Mouse (Mus musculus) midbrain, embryonic 15.5 days (tissue): ENCODE data around the gene Cd70. TPM values are rescaled to one million over a fixed set of nuclear protein-coding genes. Genes with fewer than 3 reads are reported as not detected.

ENCODE experiments used
- ATAC-seq: fragments of 200-750 bp; cut with Nextera tagmentation; replicated peaks from 2 replicates; pipeline ENCODE4 v1.8.0; 2017; ENCODE audit warnings: moderate TSS enrichment
- H3K27ac ChIP-seq: fragments of 300-500 bp; sonication (generic); 2 replicates; pipeline ENCODE4 v1.5.1; 2015; ENCODE audit warnings: mild to moderate bottlenecking, inconsistent platforms
- H3K27me3 ChIP-seq: fragments of 300-500 bp; sonication (generic); replicated peaks from 2 replicates; pipeline ENCODE4 v1.6.1; 2015; ENCODE audit warnings: inconsistent platforms
- H3K36me3 ChIP-seq: fragments of 300-500 bp; sonication (generic); replicated peaks from 2 replicates; pipeline ENCODE4 v1.6.1; 2015; ENCODE audit warnings: inconsistent platforms
- H3K4me1 ChIP-seq: fragments of 300-500 bp; sonication (generic); 2 replicates; pipeline ENCODE4 v1.6.1; 2015; ENCODE audit warnings: inconsistent platforms
- H3K4me2 ChIP-seq: fragments of 300-500 bp; sonication (generic); 2 replicates; pipeline ENCODE4 v1.6.1; 2015; ENCODE audit warnings: inconsistent platforms, mild to moderate bottlenecking, moderate library complexity
- H3K4me3 ChIP-seq: fragments of 300-500 bp; sonication (generic); 2 replicates; pipeline ENCODE4 v1.5.1; 2015; ENCODE audit warnings: mild to moderate bottlenecking, inconsistent platforms
- H3K9ac ChIP-seq: fragments of 300-500 bp; sonication (generic); 2 replicates; pipeline ENCODE4 v1.6.1; 2015; ENCODE audit warnings: mild to moderate bottlenecking, inconsistent platforms
- H3K9me3 ChIP-seq: fragments of 300-500 bp; sonication (generic); 2 replicates; pipeline ENCODE4 v1.6.1; 2016; ENCODE audit warnings: inconsistent platforms
- WGBS: fragments of 180-500 bp; shearing (Covaris S2); methylation state at CpG from one replicate; pipeline ENCODE4 v1.1.7; 2015; ENCODE audit warnings: mixed read lengths; 5-methylcytosine and 5-hydroxymethylcytosine counted together
- polyA plus RNA-seq: library from polyadenylated mRNA; unstranded; fragments of >200 nt; fragmentation: Nextera tagmentation; extraction: Ambion mirVana; gene quantifications from 2 replicates; pipeline ENCODE4 v1.2.1, GENCODE M21; 2015

Gene Cd70
- polyA plus RNA-seq, 1 experiment from 2014 or later: 1.2 TPM

- no peak overlapping the region for H3K4me2 ChIP-seq
- no peaks in the 10 kb centered on the region for H3K9me3 ChIP-seq
- no peak overlapping the region for H3K27ac ChIP-seq
- 65% methylated on average over 3 of the region's 3 CpGs for WGBS
- H3K4me3 ChIP-seq: no peak overlapping the region
- H3K4me1 ChIP-seq: no peaks in the 10 kb centered on the region
- no peaks in the 10 kb centered on the region for H3K27me3 ChIP-seq
- ATAC-seq: no peak
- H3K36me3 ChIP-seq: no peaks in the 10 kb centered on the region
- H3K9ac ChIP-seq: no peak overlapping the region
These were observed 23.5 kb downstream of the Cd70 start for GRCm38 (mm10) chr17:57125853-57126622.

GRCm38 (mm10) chr17:57124792-57125191 is 24.8 kb downstream of the Cd70 start:
- no peak overlapping the region for H3K27ac ChIP-seq
- no peaks in the 10 kb centered on the region for H3K27me3 ChIP-seq
- H3K4me2 ChIP-seq: no peak overlapping the region
- WGBS: 85% methylated on average over 4 of the region's 4 CpGs
- H3K36me3 ChIP-seq: no peaks in the 10 kb centered on the region
- ATAC-seq: no peak
- H3K4me3 ChIP-seq: no peak overlapping the region
- H3K4me1 ChIP-seq: no peaks in the 10 kb centered on the region
- H3K9ac ChIP-seq: no peak overlapping the region
- no peaks in the 10 kb centered on the region for H3K9me3 ChIP-seq

GRCm38 (mm10) chr17:57123192-57124118 is 26.1 kb downstream of the Cd70 start:
- H3K4me3 ChIP-seq: no peak overlapping the region
- no peak overlapping the region for H3K9ac ChIP-seq
- H3K27me3 ChIP-seq: no peaks in the 10 kb centered on the region
- H3K4me2 ChIP-seq: no peak overlapping the region
- WGBS: 87% methylated on average over 11 of the region's 11 CpGs
- H3K36me3 ChIP-seq: no peaks in the 10 kb centered on the region
- no peak for ATAC-seq
- no peak overlapping the region for H3K27ac ChIP-seq
- no peaks in the 10 kb centered on the region for H3K4me1 ChIP-seq
- no peaks in the 10 kb centered on the region for H3K9me3 ChIP-seq

- H3K27ac ChIP-seq: no peak overlapping the region
- H3K36me3 ChIP-seq: no peaks in the 10 kb centered on the region
- H3K27me3 ChIP-seq: no peaks in the 10 kb centered on the region
- no peak overlapping the region for H3K9ac ChIP-seq
- no peak overlapping the region for H3K4me3 ChIP-seq
- no peak overlapping the region for H3K4me2 ChIP-seq
- no peaks in the 10 kb centered on the region for H3K4me1 ChIP-seq
- WGBS: 89% methylated on average over 2 of the region's 2 CpGs
- ATAC-seq: no peak
- no peaks in the 10 kb centered on the region for H3K9me3 ChIP-seq
These were observed 27.7 kb downstream of the Cd70 start for GRCm38 (mm10) chr17:57121856-57122255.

GRCm38 (mm10) chr17:57118524-57119349 is 30.8 kb downstream of the Cd70 start:
- Histone ChIP-seq H3K4me3 (no peak overlapping the region), H3K4me1 (no peaks in the 10 kb centered on the region), H3K9ac (no peak overlapping the region), H3K27ac (no peak overlapping the region), H3K36me3 (no peaks in the 10 kb centered on the region), H3K27me3 (no peaks in the 10 kb centered on the region), H3K9me3 (no peaks in the 10 kb centered on the region), H3K4me2 (no peak overlapping the region)
- ATAC-seq: no peak; the same call in 1 of the 2 replicates
- 2% methylated on average over 11 of the region's 11 CpGs for WGBS

- Histone ChIP-seq H3K9ac (no peak overlapping the region), H3K4me2 (no peak overlapping the region), H3K27ac (no peak overlapping the region), H3K36me3 (no peaks in the 10 kb centered on the region), H3K4me1 (no peaks in the 10 kb centered on the region), H3K9me3 (no peaks in the 10 kb centered on the region), H3K4me3 (no peak overlapping the region), H3K27me3 (no peaks in the 10 kb centered on the region)
- no peak for ATAC-seq
- 77% methylated on average over 2 of the region's 2 CpGs for WGBS
These were observed 32.8 kb downstream of the Cd70 start for GRCm38 (mm10) chr17:57116801-57117200.

- Histone ChIP-seq H3K27me3 (no peaks in the 10 kb centered on the region), H3K4me2 (no peak overlapping the region), H3K4me3 (no peak overlapping the region), H3K9ac (no peak overlapping the region), H3K9me3 (no peaks in the 10 kb centered on the region), H3K36me3 (no peaks in the 10 kb centered on the region), H3K27ac (no peak overlapping the region), H3K4me1 (no peaks in the 10 kb centered on the region)
- no peak for ATAC-seq
- WGBS: 89% methylated on average over 10 of the region's 10 CpGs
These were observed 36.7 kb downstream of the Cd70 start for GRCm38 (mm10) chr17:57112768-57113474.

- no peak overlapping the region for H3K4me2 ChIP-seq
- WGBS: 92% methylated on average over 1 of the region's 1 CpGs
- no peak overlapping the region for H3K9ac ChIP-seq
- H3K9me3 ChIP-seq: no peaks in the 10 kb centered on the region
- ATAC-seq: no peak
- H3K4me3 ChIP-seq: no peak overlapping the region
- H3K36me3 ChIP-seq: no peaks in the 10 kb centered on the region
- peaks cover 11% of the 10 kb centered on the region for H3K4me1 ChIP-seq
- no peak overlapping the region for H3K27ac ChIP-seq
- no peaks in the 10 kb centered on the region for H3K27me3 ChIP-seq
These were observed 39.6 kb downstream of the Cd70 start for GRCm38 (mm10) chr17:57110005-57110404.

- Histone ChIP-seq H3K27ac (no peak overlapping the region), H3K4me1 (peaks cover 15% of the 10 kb centered on the region), H3K9me3 (no peaks in the 10 kb centered on the region), H3K4me2 (no peak overlapping the region), H3K36me3 (no peaks in the 10 kb centered on the region), H3K27me3 (no peaks in the 10 kb centered on the region), H3K4me3 (no peak overlapping the region), H3K9ac (no peak overlapping the region)
- no peak for ATAC-seq
- 61% methylated on average over 5 of the region's 5 CpGs for WGBS
These were observed 40.9 kb downstream of the Cd70 start for GRCm38 (mm10) chr17:57108666-57109171.

GRCm38 (mm10) chr17:57108040-57108665 is 41.4 kb downstream of the Cd70 start:
- no peak overlapping the region for H3K27ac ChIP-seq
- H3K4me3 ChIP-seq: no peak overlapping the region
- 89% methylated on average over 7 of the region's 7 CpGs for WGBS
- no peaks in the 10 kb centered on the region for H3K9me3 ChIP-seq
- H3K4me1 ChIP-seq: peaks cover 15% of the 10 kb centered on the region
- no peaks in the 10 kb centered on the region for H3K36me3 ChIP-seq
- no peak for ATAC-seq
- no peak overlapping the region for H3K9ac ChIP-seq
- H3K27me3 ChIP-seq: no peaks in the 10 kb centered on the region
- H3K4me2 ChIP-seq: no peak overlapping the region

- Histone ChIP-seq H3K27ac (no peak overlapping the region), H3K36me3 (no peaks in the 10 kb centered on the region), H3K4me3 (no peak overlapping the region), H3K9me3 (no peaks in the 10 kb centered on the region), H3K4me2 (no peak overlapping the region), H3K4me1 (peaks cover 15% of the 10 kb centered on the region), H3K27me3 (no peaks in the 10 kb centered on the region), H3K9ac (no peak overlapping the region)
- no peak for ATAC-seq
- WGBS: 93% methylated on average over 5 of the region's 5 CpGs
These were observed 42.5 kb downstream of the Cd70 start for GRCm38 (mm10) chr17:57107064-57107463.
